Mouse (Mus musculus): ENCODE measurements around the gene Sh3bgrl3.

GRCm38 (mm10) chr4:134081730-134082386 is 46.7 kb downstream of the Sh3bgrl3 start:
- TF ChIP-seq CTCF (IDR thresholded peaks at IDR 0.05; ENCODE audit: insufficient read depth, low read depth, low read length) (no peak), POLR2A (IDR thresholded peaks at IDR 0.05; ENCODE audit: insufficient read depth, low read depth, low read length) (no peak)

Measured in olfactory bulb, adult 2 months (tissue).